Mouse (Mus musculus): ENCODE data around the gene Ctnnb1.

Gene Ctnnb1

DNA sequence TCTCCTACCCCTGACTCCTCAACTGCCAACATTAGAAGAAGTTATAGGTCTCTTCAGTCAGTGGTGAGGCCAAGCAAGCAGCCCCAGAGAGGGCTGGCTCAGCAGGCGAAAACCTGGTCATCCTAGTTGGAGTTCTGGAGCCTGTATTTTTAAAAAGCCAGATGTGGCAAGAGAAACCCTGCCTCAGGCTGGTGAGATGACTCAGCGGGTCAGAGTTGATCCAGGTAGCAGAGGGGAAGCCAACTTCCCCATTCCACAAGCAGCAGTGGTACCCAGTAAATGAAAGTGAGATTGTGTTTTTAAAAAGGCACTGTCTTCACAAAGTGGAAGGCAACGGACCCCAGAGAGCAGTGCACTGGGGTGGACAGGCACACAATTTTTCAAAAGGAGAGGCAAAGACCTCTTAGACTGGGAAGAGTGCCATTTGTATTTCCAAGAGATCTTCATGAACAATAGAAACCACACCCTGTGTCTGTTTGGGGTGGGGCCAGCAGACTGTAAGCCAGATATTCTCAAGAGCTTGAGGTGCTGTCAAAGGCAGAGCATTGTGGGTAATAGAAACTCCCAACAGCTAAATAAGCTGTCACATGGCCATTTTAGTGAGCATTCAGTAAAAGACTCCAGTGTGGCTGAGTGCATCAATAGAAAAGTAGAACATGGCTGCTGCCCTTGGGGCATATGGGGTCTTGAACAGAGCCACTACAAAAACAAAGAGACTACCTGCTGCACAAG, 33.1 kb downstream of the Ctnnb1 start:
- no peak for DNase-seq (ENCODE audit: low read depth, low spot score)

DNA sequence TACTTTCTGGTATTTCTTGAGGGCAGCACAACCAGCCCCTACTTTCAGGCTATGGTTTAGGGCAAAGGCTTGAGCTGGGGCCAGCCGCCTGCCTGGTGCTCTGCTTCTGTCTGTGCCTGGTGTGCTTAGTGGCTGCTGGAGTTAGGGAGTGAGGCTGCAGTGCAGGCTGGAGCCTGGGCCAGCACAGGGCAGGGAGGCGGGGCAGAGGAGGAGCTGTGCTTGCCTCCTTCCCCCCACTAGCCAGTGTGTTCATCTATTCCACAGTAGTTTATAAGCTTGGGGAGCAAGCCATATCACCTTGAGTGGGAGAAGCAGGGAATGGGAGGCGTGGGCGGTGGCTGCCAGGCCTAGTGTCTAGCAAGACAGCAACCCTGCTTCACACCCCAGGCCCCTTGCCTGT, 34.1 kb downstream of the Ctnnb1 start:
- no peak for DNase-seq (ENCODE audit: low read depth, low spot score)

GRCm38 (mm10) chr9:120963720-120964119, 34.7 kb downstream of the Ctnnb1 start:
- no peak for DNase-seq (ENCODE audit: low read depth, low spot score)

- no peak for DNase-seq (ENCODE audit: low read depth, low spot score)
Measured at GRCm38 (mm10) chr9:120964224-120964623, 35.2 kb downstream of the Ctnnb1 start.

- DNase-seq (ENCODE audit: low read depth, low spot score): no peak
Measured at GRCm38 (mm10) chr9:120965007-120965406, 36.0 kb downstream of the Ctnnb1 start.

DNA sequence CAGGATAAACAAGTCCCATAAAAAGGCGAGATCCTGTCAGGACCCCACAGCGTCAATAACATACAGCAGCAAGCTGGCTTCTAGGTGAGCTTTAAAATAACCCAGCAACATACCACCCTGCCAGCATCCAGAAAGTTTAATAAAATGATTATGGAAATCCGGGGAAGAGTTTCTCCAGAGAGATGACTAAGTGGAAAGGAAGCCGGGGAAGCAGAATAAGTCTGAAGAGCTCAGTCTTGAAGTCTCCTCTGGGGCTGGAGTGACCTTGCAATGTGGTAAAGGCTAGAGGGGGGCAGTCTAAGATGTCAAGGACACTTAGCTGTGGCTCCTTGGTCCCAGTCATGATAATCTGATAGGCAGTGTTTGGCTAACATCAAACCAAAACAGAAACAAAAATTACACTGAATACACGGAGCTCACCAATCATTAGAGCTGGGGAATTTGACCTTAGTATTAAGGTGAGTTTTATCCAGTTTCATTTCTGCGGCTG, 44.1 kb downstream of the Ctnnb1 start:
- no peak for DNase-seq (ENCODE audit: low read depth, low spot score)

- DNase-seq (ENCODE audit: low read depth, low spot score): no peak
Measured at GRCm38 (mm10) chr9:120974209-120974608, 45.2 kb downstream of the Ctnnb1 start.

DNA sequence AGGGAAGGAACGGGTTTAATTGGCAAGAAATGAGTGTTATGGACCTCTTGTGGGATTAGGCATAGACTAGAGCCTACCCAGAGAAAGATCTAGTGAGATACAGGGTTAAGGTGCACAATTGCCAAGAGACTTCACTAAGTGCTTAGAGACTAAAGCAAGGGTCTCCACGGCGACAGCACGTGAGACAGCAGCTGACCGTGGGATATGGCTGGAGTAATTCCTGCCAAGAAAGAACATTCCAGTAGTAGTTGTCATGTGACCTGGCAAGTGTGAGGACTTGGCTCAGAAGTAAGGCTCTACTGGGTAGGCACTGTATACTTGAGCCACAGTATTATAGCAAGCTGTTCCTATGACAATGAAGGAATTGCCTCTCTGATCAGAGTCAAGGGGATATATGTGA, 47.1 kb downstream of the Ctnnb1 start:
- DNase-seq (ENCODE audit: low read depth, low spot score): no peak

DNA sequence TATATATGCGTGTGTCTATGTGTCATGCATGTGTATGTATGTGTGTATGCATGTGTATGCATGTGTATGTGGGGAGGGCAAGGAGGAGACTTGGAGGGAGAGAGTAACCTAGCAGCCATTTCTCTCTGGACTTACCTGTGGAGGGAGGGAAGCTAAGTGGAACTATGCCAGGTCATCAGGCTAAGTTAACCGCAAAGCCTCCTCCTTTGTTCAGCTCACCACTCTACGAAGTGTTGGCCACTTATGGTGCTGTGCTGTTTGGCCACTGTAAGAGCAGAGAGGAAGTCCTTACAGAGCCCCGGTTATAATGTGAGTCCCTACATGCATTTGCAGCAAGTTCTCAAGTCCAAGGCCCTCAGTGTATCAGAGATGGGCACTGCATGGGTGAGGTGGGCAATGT, 47.8 kb downstream of the Ctnnb1 start:
- DNase-seq (ENCODE audit: low read depth, low spot score): no peak

- DNase-seq (ENCODE audit: low read depth, low spot score): no peak
Measured at GRCm38 (mm10) chr9:120981777-120982176, 52.8 kb downstream of the Ctnnb1 start.

DNA sequence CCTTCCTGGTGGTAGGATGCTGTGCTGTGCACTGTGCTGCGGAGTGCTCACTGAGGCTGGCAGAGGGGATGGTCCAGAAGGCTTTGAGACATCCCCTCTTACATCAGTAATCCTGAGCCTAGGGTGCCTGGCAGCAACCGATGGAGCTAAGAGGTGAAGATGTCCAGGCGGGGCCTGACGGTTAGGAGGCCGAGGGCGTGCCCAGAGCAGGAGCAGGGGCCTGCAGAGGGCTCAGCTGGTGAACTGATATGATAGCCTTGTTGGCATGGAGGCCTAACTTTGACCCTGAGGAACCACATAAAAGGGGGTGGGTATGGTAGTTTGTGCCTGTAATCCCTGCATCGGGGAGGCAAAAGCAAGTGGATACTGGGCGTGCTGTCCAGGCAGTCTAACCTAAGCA, 54.8 kb downstream of the Ctnnb1 start:
- no peak for DNase-seq (ENCODE audit: low read depth, low spot score)

GRCm38 (mm10) chr9:120984509-120984908, 55.5 kb downstream of the Ctnnb1 start:
- DNase-seq (ENCODE audit: low read depth, low spot score): no peak

- no peak for DNase-seq (ENCODE audit: low read depth, low spot score)
Measured at GRCm38 (mm10) chr9:120985009-120985408, 56.0 kb downstream of the Ctnnb1 start.

DNA sequence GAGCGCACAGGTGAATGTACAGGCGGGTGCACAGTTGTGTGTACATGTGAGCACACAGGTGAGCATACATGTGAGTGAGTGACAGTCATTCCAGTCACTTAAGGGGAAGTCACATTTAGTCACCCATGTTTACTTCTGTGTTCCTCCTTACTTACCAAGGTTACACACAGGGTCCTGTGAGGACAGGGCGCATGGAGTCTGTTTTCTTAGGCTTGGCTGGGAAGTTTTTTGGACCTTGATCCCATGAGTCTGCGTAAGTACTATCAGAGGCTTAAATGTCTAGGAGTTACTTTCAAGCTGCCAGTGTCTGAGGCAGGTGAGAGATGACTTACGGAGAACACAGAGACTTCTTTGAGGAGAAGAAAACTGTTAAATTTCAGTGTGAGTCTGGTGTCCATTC, 56.5 kb downstream of the Ctnnb1 start:
- DNase-seq (ENCODE audit: low read depth, low spot score): no peak

GRCm38 (mm10) chr9:120986255-120986654, 57.2 kb downstream of the Ctnnb1 start:
- no peak for DNase-seq (ENCODE audit: low read depth, low spot score)

DNA sequence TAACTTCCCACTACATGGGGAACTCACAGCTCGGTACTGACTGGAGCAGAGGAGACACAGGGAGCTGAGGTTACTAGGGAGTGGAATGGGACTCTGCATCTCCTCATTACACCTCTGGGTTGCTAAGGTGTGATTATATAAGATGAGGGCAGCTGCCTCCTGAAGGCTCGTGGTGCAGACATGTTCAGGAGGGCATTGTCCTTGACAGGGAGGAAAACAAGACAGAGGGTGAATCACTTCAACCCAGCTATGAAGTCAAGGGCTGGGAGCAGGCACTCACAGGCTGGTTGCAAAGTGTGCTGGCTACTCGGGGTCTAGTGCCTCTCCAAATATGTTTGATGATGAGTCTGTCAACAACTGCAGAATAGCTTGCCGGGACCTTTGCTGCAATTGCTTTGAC, 58.0 kb downstream of the Ctnnb1 start:
- DNase-seq (ENCODE audit: low read depth, low spot score): no peak

DNA sequence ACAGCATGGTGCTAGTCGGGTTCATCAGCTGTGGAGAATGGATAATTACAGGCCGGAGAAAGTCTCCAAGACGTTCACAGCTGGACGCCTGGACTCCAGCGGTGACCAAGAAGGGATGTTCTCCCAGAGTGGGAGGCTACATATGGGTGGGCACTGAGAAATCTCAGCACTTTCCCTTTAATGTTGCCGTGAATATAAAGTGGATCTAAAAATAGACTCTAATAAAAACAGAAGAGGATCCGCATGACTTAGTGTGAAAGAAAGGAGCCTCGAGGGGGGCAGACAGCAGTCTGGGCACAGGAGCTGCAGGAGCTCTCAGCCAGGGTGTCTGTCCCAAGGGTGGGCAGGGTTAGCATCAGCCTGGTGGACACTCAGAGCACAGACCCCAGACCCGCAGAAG, 59.1 kb downstream of the Ctnnb1 start:
- DNase-seq (ENCODE audit: low read depth, low spot score): no peak

GRCm38 (mm10) chr9:120989806-120990700, 61.0 kb downstream of the Ctnnb1 start:
- DNase-seq (ENCODE audit: low read depth, low spot score): no peak

GRCm38 (mm10) chr9:120991801-120992200, 62.8 kb downstream of the Ctnnb1 start:
- DNase-seq (ENCODE audit: low read depth, low spot score): no peak

GRCm38 (mm10) chr9:120993004-120993403, 64.0 kb downstream of the Ctnnb1 start:
- no peak for DNase-seq (ENCODE audit: low read depth, low spot score)

DNA sequence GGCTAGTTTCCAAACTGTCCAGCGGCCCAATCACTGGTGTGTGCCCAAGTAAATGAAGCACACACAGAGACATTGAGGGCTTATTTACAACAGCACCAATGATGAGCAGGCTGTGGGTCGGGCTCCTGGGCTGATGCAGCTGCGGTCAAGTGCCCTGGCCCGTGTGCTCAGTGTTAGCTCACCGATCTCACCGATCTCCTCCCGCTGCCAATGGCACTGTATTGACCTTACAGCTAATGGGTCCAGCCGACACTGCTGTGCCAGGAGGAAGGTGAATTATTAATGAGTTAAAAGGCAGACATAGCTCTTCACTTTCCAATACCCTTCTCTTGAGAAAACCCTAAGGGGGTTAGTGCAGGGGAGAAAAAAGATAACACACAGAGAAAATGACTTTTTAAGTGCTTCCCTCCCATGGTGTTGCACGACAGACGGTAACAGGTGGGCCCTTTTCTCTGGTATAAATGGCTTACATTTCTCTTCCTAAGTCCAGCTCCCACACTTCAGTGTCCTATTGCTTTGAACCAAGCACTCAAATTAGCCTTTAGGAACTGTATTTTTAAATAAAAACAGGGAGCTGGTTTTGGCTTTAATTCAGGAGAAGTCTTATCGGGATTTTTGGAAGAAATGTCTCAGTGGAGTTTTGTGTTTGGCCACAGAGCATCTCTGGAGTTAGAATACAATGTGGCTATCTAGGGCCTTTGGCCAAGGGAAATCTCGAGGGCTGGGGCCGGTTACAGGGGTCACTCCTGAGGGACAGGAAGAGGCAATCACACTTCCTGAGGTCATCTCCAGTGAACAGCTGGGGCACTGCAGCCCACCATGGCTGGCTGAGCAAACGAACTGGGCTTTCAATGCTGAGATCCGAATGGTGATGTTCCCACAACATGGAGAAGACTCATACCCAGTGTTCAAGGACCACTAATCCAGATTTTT, 65.5 kb downstream of the Ctnnb1 start:
- DNase-seq (ENCODE audit: low read depth, low spot score): no peak

DNA sequence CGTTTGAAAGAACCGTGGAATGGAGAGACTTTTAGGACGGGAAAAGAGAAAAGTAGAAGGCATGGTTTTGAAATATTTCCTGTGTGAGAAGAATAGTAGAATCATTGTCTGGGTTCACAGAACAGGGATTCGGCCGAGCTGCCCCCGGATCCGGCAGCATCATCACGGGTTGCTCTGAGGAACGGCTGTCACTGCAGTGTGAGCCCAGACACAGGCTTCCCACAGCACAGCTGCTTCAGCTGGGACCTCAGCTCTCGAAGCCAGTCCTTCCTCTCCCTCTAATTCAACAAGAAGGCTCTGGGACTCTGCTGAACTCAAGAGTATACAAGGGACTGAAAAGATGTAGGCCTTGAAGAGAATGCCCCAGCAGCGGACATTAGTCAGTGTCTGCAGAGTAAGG, 69.7 kb downstream of the Ctnnb1 start:
- no peak for DNase-seq (ENCODE audit: low read depth, low spot score)

Data from retina, adult 2 months (tissue).